Mouse (Mus musculus) liver, adult 2 months (tissue): ENCODE measurements around the gene Men1. TPM values are rescaled to one million over a fixed set of nuclear protein-coding genes. Genes with fewer than 3 reads are reported as not detected.
"Not testable (repeated sequence)": the region's sequence is repeated elsewhere in the genome, so short reads cannot be mapped to it uniquely, and the experiment has no call there.

Experiments used
- DNase-seq: peaks from one replicate; pipeline ENCODE4 v3.0.0-alpha.2; 2011; ENCODE audit warnings: low read depth, low spot score; ENCODE audit errors: extremely low read depth
- H3K27ac ChIP-seq: fragments of 200-500 bp; replicated peaks from 2 replicates; pipeline ENCODE4 v1.5.1; 2012; ENCODE audit warnings: low read depth, mild to moderate bottlenecking, control low read depth, inconsistent platforms, low read length; ENCODE audit not compliant: insufficient read depth
- H3K27me3 ChIP-seq: fragments of 200-500 bp; 2 replicates; pipeline ENCODE4 v1.6.1; 2012; ENCODE audit warnings: mild to moderate bottlenecking, moderate library complexity, low read length, inconsistent platforms; ENCODE audit not compliant: control insufficient read depth, insufficient read depth
- H3K36me3 ChIP-seq: fragments of 200-500 bp; 2 replicates; pipeline ENCODE4 v1.6.1; 2012; ENCODE audit warnings: low read length, inconsistent platforms; ENCODE audit not compliant: control insufficient read depth, insufficient read depth
- H3K4me1 ChIP-seq: fragments of 200-500 bp; 2 replicates; pipeline ENCODE4 v1.6.1; 2011; ENCODE audit warnings: low read length; ENCODE audit not compliant: control insufficient read depth, insufficient read depth
- H3K4me3 ChIP-seq: fragments of 200-500 bp; 2 replicates; pipeline ENCODE4 v1.5.1; 2011; ENCODE audit warnings: low read depth, mild to moderate bottlenecking, control low read depth, low read length, moderate library complexity; ENCODE audit not compliant: insufficient read depth
- H3K79me2 ChIP-seq: fragments of 200-500 bp; 2 replicates; pipeline ENCODE4 v1.6.1; 2012; ENCODE audit warnings: inconsistent platforms, mild to moderate bottlenecking, low read length, moderate library complexity; ENCODE audit not compliant: control insufficient read depth, insufficient read depth
- H3K9ac ChIP-seq: fragments of 200-500 bp; 2 replicates; pipeline ENCODE4 v1.6.1; 2012; ENCODE audit warnings: low read depth, mild to moderate bottlenecking, control low read depth, inconsistent platforms, low read length
- CTCF ChIP-seq: fragments of 200-500 bp; IDR thresholded peaks from 2 replicates; pipeline ENCODE4 v1.5.1; 2011; ENCODE audit warnings: low read depth, low read length, control low read depth
- POLR2A ChIP-seq: fragments of 200-500 bp; IDR thresholded peaks from 2 replicates; pipeline ENCODE4 v1.6.1; 2011; ENCODE audit warnings: low read length, control low read depth; ENCODE audit not compliant: insufficient read depth; ENCODE audit errors: extremely low read depth
- WGBS: fragments of 180-500 bp; shearing (Covaris S2); methylation state at CpG from one replicate; pipeline ENCODE4 v1.1.7; 2018; 5-methylcytosine and 5-hydroxymethylcytosine counted together
- polyA plus RNA-seq: library from polyadenylated mRNA; depleted of rRNA; stranded (reverse); fragments of >200 nt; gene quantifications from 2 replicates; pipeline ENCODE4 v1.2.3, GENCODE M21; 2012
- total RNA-seq: library from RNA; depleted of rRNA; stranded (reverse); fragments of >200 nt; gene quantifications from 2 replicates; pipeline ENCODE4 v1.2.3, GENCODE M21; 2014

Gene Men1
- total and polyA plus RNA-seq, 2 experiments, result 9.3 to 29.4 TPM

DNA sequence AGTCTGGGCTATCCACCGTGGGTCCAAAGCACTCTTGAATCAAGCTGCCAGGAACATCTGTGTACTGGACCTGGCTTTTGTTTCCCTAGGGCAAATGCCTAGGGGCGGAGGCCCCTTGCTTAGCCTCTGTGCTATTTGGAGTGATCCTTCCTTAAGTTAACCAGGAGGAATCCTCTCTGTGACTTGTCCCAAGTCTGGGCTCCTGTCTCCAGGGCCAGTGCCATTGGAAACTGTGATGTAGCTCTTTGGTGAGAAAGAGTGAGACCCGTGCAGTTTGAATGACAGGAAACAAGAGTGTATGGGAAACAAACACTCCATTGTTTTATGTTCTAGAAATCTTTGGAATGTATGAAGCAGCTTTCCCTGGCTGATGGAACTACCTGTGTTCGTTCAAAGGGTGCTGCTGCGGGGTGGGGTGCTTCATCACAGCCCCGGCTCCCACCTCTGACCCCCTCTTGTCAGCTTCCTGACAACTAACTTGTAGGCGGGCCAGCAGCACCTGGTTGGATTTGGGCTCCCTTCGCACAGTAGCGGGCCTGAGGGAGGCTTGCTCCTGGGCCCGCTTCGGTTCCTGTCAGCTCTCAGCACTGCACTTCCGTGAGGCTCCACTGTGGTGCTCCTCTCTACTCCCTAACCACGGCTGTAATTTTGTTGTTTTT is 46.4 kb upstream of the Men1 start:
- Histone ChIP-seq H3K79me2 (peaks cover 15% of the 10 kb centered on the region; the same call in 1 of the 2 replicates), H3K36me3 (no peaks in the 10 kb centered on the region), H3K27ac (no peak overlapping the region), H3K4me3 (no peak overlapping the region), H3K27me3 (no peaks in the 10 kb centered on the region), H3K9ac (no peak overlapping the region), H3K4me1 (peaks cover 41% of the 10 kb centered on the region)
- TF ChIP-seq POLR2A (no peak), CTCF (no peak)
- DNase-seq, result no peak
- 78% methylated on average over 13 of the region's 13 CpGs for WGBS

DNA sequence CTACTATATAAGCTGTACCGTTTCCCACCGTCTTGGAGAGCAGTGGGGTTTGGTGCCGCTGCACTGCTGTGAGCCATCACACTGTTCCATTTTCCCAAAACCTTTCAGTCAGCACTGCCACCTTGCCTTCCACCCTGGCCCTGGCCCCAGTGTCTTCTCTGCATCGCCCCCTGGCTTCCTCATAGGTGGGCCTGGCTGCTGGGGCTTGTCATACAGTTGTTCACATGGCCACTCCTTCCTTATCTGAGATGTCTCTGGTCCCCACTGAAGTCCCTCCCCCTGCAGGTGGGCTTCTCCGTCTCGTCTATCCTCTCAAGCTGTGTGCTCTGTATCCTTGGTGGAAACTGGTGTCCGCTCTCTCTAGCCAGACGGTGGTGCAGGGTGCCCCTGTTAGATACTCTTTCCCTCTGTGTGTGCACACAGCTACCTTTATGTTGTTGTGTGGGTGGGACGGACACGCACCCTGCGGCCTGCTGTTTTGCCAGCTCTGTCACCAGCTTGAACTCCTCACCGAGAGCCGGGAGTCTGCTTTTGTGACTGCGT is 45.0 kb upstream of the Men1 start:
- TF ChIP-seq POLR2A (no peak), CTCF (no peak)
- peaks cover 15% of the 10 kb centered on the region; the same call in 1 of the 2 replicates for H3K79me2 ChIP-seq
- H3K9ac ChIP-seq, result no peak overlapping the region
- 95% methylated on average over 14 of the region's 14 CpGs for WGBS
- peaks cover under 1% of the 10 kb centered on the region; the same call in 1 of the 2 replicates for H3K36me3 ChIP-seq
- H3K27me3 ChIP-seq, result no peaks in the 10 kb centered on the region
- no peak overlapping the region for H3K4me3 ChIP-seq
- H3K4me1 ChIP-seq, result peaks cover 36% of the 10 kb centered on the region
- no peak overlapping the region; the same call in 1 of the 2 replicates for H3K27ac ChIP-seq
- no peak for DNase-seq

DNA sequence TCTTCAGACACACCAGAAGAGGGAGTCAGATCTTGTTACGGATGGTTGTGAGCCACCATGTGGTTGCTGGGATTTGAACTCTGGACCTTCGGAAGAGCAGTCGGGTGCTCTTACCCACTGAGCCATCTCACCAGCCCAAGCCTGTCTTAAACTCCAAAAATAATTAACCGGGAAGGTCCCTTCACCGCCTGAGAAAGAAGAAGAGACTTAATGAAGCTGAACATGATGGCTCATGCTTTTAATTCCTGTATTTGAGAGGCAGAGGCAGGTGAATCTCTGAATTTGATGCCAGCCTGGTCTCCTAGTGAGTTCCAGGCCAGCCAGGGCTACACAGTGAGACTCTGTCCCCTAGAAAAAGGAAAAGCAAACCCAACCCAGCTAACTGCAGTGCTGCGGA is 44.1 kb upstream of the Men1 start:
- H3K4me1 ChIP-seq, result peaks cover 28% of the 10 kb centered on the region
- peaks cover 11% of the 10 kb centered on the region; the same call in 1 of the 2 replicates for H3K79me2 ChIP-seq
- H3K27ac ChIP-seq, result peak overlapping the region; percentile 91; the same call in 1 of the 2 replicates
- H3K9ac ChIP-seq, H3K36me3 ChIP-seq, DNase-seq, H3K27me3 ChIP-seq, H3K4me3 ChIP-seq: not testable (repeated sequence)
- WGBS, result 50% methylated on average over 5 of the region's 6 CpGs

DNA sequence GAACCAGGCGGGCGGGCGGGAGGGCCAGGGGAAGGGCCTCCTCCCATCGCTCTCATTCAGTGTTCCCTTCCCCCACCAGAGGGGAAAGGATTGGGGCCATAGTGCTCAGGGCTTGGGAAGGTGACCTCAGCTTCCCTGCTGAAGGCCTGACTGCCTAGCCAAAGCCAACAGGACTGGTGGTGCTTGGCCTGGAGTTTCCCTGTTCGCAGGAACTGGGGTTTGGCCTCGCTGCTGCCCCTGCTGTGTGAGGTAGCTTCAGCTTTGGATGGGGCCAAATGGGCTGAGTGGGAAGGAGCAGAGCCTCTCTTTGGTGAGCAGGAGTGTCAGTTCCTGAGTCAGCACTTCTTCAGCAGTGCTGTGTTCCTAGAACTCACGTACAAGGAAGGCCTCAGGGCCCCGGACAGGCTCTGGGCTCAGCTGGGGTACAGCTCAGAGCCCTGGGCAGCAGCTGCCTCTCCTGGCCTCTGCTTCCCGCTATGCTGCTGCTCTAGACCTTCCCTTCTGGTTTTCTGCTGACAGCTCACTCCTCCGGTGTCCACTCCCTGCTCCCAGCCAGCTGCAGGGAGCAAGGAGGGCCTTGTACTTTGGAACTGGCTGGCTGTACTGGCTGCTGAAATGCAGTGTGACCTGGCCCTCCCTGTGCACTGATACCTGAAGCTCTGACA is 43.5 kb upstream of the Men1 start:
- no peaks in the 10 kb centered on the region for H3K27me3 ChIP-seq
- peak overlapping the region; percentile 42 for H3K9ac ChIP-seq
- peak; percentile 93 for DNase-seq
- TF ChIP-seq POLR2A, result 0 out of 2 replicates have a peak, but pooled peaks have one; percentile 55
- TF ChIP-seq CTCF, result 0 out of 2 replicates have a peak, but pooled peaks have one; percentile 18
- H3K79me2 ChIP-seq, result peaks cover 9% of the 10 kb centered on the region; the same call in 1 of the 2 replicates
- H3K4me1 ChIP-seq, result peaks cover 26% of the 10 kb centered on the region
- peak overlapping the region; percentile 91 for H3K27ac ChIP-seq
- H3K4me3 ChIP-seq, result peak overlapping the region; percentile 11; the same call in 1 of the 2 replicates
- peaks cover 3% of the 10 kb centered on the region; the same call in 1 of the 2 replicates for H3K36me3 ChIP-seq
- WGBS, result 7% methylated on average over 10 of the region's 10 CpGs

DNA sequence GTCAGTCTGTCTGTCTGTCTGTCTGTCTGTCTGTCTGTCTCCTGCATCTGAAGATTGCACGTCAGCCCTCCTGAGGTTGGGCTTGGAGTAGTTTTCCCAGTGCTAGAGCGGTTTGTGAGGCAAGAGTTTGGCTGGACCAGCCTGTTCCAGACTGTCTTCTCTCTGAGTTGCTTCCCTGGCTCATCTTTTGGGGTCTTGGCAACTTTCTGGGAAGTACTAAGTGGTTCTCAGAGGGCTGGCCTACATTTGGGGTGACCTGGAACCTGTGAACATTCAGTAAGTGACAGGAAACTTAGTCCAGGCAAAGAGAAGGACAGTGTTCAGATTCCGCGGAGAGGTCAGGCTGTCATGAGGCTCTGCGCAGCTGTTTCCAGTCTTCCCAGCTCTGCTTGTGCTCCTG is 42.5 kb upstream of the Men1 start:
- TF ChIP-seq POLR2A (no peak), CTCF (no peak)
- WGBS, result 67% methylated on average over 5 of the region's 5 CpGs
- Histone ChIP-seq H3K36me3 (peaks cover 3% of the 10 kb centered on the region; the same call in 1 of the 2 replicates), H3K9ac (no peak overlapping the region), H3K79me2 (peaks cover 5% of the 10 kb centered on the region; the same call in 1 of the 2 replicates), H3K27me3 (no peaks in the 10 kb centered on the region), H3K4me1 (peaks cover 23% of the 10 kb centered on the region), H3K4me3 (no peak overlapping the region), H3K27ac (peak overlapping the region; percentile 74)
- DNase-seq, result no peak
